Mouse (Mus musculus): ENCODE measurements around the gene Spdl1. TPM values are rescaled to one million over a fixed set of nuclear protein-coding genes. Genes with fewer than 3 reads are reported as not detected.

Gene Spdl1
- total and polyA plus RNA-seq, 3 experiments: 0.08 to 0.86 (median 0.73) TPM

Other genes starting within 250 kb of the Spdl1 start
- 1 to 10 TPM; 3.7 to 4.1 TPM for gene Dock2, start 49.7 kb downstream of the Spdl1 start, total RNA-seq (2021)
- gene Dock2, start 49.7 kb downstream of the Spdl1 start, polyA plus RNA-seq (2012; rRNA removed): 0.75 and 0.97 TPM in 2 replicates

Data from adrenal gland, adult 2 months (tissue).